Mouse (Mus musculus): ENCODE results near the gene Setd7.

GRCm38 (mm10) chr3:51560511-51561108, at the start of gene Setd7:
- TF ChIP-seq USF1 (IDR thresholded peaks at IDR 0.05; ENCODE audit: low read depth) = no peak
- TF ChIP-seq CTCF (IDR thresholded peaks at IDR 0.05; ENCODE audit: control insufficient read depth, insufficient read depth, insufficient read length) = no peak
- no peak for TF ChIP-seq MYOG (IDR thresholded peaks at IDR 0.05; ENCODE audit: control insufficient read depth, extremely low read depth, insufficient read length)
- no peak for TF ChIP-seq MYOD1 (IDR thresholded peaks at IDR 0.05; ENCODE audit: control insufficient read depth, insufficient read length, low read depth)
- no peak for TF ChIP-seq MAX (IDR thresholded peaks at IDR 0.05)
- TF ChIP-seq FOSL1 (IDR thresholded peaks at IDR 0.05; ENCODE audit: insufficient read depth, low read length, poor library complexity, severe bottlenecking) = no peak
